7 mouse cellular contexts compared by ENCODE assay signal in genomic region chr6:28422651-28423290, GRCm38 (mm10). TPM values are rescaled to one million over a fixed set of nuclear protein-coding genes. Genes with fewer than 3 reads are reported as not detected.
DNase-seq lines count a peak whose midpoint lies in the region; ATAC-seq lines count a peak whose summit lies in the region.

No protein-coding gene starts in this region.

- no peak for DNase-seq in lung, postnatal 10 days
- no peak for DNase-seq in forebrain, embryonic 10.5 days (ENCODE audit: extremely low spot score, low spot score)
- DNase-seq in limb, embryonic 10.5 days (ENCODE audit: low spot score), result no peak
- no peak for DNase-seq in right cerebral cortex, postnatal 4 days

- WGBS in lung, embryonic 15.5 days, result 62% methylated on average over 15 of the region's 15 CpGs
- 76% methylated on average over 15 of the region's 15 CpGs for WGBS in forebrain, embryonic 10.5 days
- WGBS in limb, embryonic 10.5 days, result 74% methylated on average over 15 of the region's 15 CpGs
- 66% methylated on average over 15 of the region's 15 CpGs for WGBS in stomach, embryonic 15.5 days

- H3K9ac ChIP-seq in lung, embryonic 15.5 days, result no peak overlapping the region
- H3K9ac ChIP-seq in stomach, embryonic 15.5 days, result no peak overlapping the region

- peak overlapping the region; percentile 62 for H3K4me2 ChIP-seq in lung, embryonic 15.5 days
- peak overlapping the region; percentile 42 for H3K4me2 ChIP-seq in stomach, embryonic 15.5 days

- H3K27ac ChIP-seq in lung, embryonic 15.5 days, result peak overlapping the region; percentile 70
- peak overlapping the region; percentile 96; the same call in 1 of the 2 replicates for H3K27ac ChIP-seq in forebrain, embryonic 10.5 days
- H3K27ac ChIP-seq in limb, embryonic 10.5 days, result peak overlapping the region; percentile 95; the same call in 1 of the 2 replicates
- H3K27ac ChIP-seq in stomach, embryonic 15.5 days, result peak overlapping the region; percentile 81; the same call in 1 of the 2 replicates

- peaks cover 34% of the 10 kb centered on the region for H3K4me1 ChIP-seq in lung, embryonic 15.5 days
- H3K4me1 ChIP-seq in forebrain, embryonic 10.5 days, result peaks cover 43% of the 10 kb centered on the region
- H3K4me1 ChIP-seq in limb, embryonic 10.5 days, result peaks cover 36% of the 10 kb centered on the region
- peaks cover 22% of the 10 kb centered on the region for H3K4me1 ChIP-seq in stomach, embryonic 15.5 days

- peak overlapping the region; percentile 92 for H3K4me3 ChIP-seq in lung, embryonic 15.5 days
- peak overlapping the region; percentile 90; the same call in 1 of the 2 replicates for H3K4me3 ChIP-seq in forebrain, embryonic 10.5 days
- H3K4me3 ChIP-seq in limb, embryonic 10.5 days, result peak overlapping the region; percentile 94
- peak overlapping the region; percentile 95 for H3K4me3 ChIP-seq in stomach, embryonic 15.5 days (replicated peaks)

- no peak for ATAC-seq in lung, embryonic 15.5 days (ENCODE audit: borderline replicate concordance, extremely low read depth, low FRiP score, low TSS enrichment)
- ATAC-seq in stomach, embryonic 15.5 days (ENCODE audit: insufficient read depth, low FRiP score, low read depth), result no peak
- ATAC-seq in activated CD4-positive, CD25-positive, alpha-beta regulatory T cell, adult 4 months, result no peak

- H3K27me3 ChIP-seq in lung, embryonic 15.5 days, result no peaks in the 10 kb centered on the region
- no peaks in the 10 kb centered on the region for H3K27me3 ChIP-seq in forebrain, embryonic 10.5 days (ENCODE audit: poor library complexity, severe bottlenecking)
- H3K27me3 ChIP-seq in limb, embryonic 10.5 days (ENCODE audit: low read depth, poor library complexity, severe bottlenecking), result no peaks in the 10 kb centered on the region
- no peaks in the 10 kb centered on the region for H3K27me3 ChIP-seq in stomach, embryonic 15.5 days (replicated peaks)

- peaks cover 30% of the 10 kb centered on the region for H3K36me3 ChIP-seq in lung, embryonic 15.5 days
- peaks cover 43% of the 10 kb centered on the region for H3K36me3 ChIP-seq in forebrain, embryonic 10.5 days (replicated peaks)
- peaks cover 42% of the 10 kb centered on the region for H3K36me3 ChIP-seq in limb, embryonic 10.5 days
- peaks cover 21% of the 10 kb centered on the region for H3K36me3 ChIP-seq in stomach, embryonic 15.5 days

- no peaks in the 10 kb centered on the region for H3K9me3 ChIP-seq in lung, embryonic 15.5 days
- no peaks in the 10 kb centered on the region for H3K9me3 ChIP-seq in forebrain, embryonic 10.5 days
- H3K9me3 ChIP-seq in limb, embryonic 10.5 days (replicated peaks), result no peaks in the 10 kb centered on the region
- H3K9me3 ChIP-seq in stomach, embryonic 15.5 days, result no peaks in the 10 kb centered on the region

RNA-seq across cellular contexts. Expression of gene Arf5, which starts 0.6 kb away (rescaled TPM):
- 373 and 387 TPM in 2 replicates for polyA plus RNA-seq in lung, embryonic 15.5 days (2015; fragmentation: Nextera tagmentation; extraction: Ambion mirVana)
- 269 and 281 TPM in 2 replicates for polyA plus RNA-seq in forebrain, embryonic 10.5 days (2016; fragmentation: Nextera tagmentation; extraction: Ambion mirVana)
- polyA plus RNA-seq in limb, embryonic 10.5 days (2016; fragmentation: Nextera tagmentation; extraction: Ambion mirVana), result 251 and 298 TPM in 2 replicates
- polyA plus RNA-seq in stomach, embryonic 15.5 days (2015; fragmentation: Nextera tagmentation; extraction: Ambion mirVana), result 296 and 340 TPM in 2 replicates
- polyA plus RNA-seq in activated CD4-positive, CD25-positive, alpha-beta regulatory T cell, adult 4 months (2017; shearing (Covaris generic)), result 10 to 100 TPM; 57.7 to 57.8 TPM

RNA-seq across cellular contexts. Expression of gene Fscn3, which starts 4.8 kb away (rescaled TPM):
- not detected in 2 replicates for polyA plus RNA-seq in lung, embryonic 15.5 days (2015; fragmentation: Nextera tagmentation; extraction: Ambion mirVana)
- polyA plus RNA-seq in forebrain, embryonic 10.5 days (2016; fragmentation: Nextera tagmentation; extraction: Ambion mirVana), result 0.14 TPM in 1 of 2 replicates, not detected in the other
- polyA plus RNA-seq in limb, embryonic 10.5 days (2016; fragmentation: Nextera tagmentation; extraction: Ambion mirVana), result not detected in 2 replicates
- not detected in 2 replicates for polyA plus RNA-seq in stomach, embryonic 15.5 days (2015; fragmentation: Nextera tagmentation; extraction: Ambion mirVana)
- not detected for polyA plus RNA-seq in activated CD4-positive, CD25-positive, alpha-beta regulatory T cell, adult 4 months (2017; shearing (Covaris generic))

RNA-seq across cellular contexts. Expression of gene Gcc1, which starts 5.4 kb away (rescaled TPM):
- 10.3 and 12.1 TPM in 2 replicates for polyA plus RNA-seq in lung, embryonic 15.5 days (2015; fragmentation: Nextera tagmentation; extraction: Ambion mirVana)
- polyA plus RNA-seq in forebrain, embryonic 10.5 days (2016; fragmentation: Nextera tagmentation; extraction: Ambion mirVana), result 10.6 and 11.2 TPM in 2 replicates
- polyA plus RNA-seq in limb, embryonic 10.5 days (2016; fragmentation: Nextera tagmentation; extraction: Ambion mirVana), result 8.3 and 10.7 TPM in 2 replicates
- 9.7 and 9.9 TPM in 2 replicates for polyA plus RNA-seq in stomach, embryonic 15.5 days (2015; fragmentation: Nextera tagmentation; extraction: Ambion mirVana)
- polyA plus RNA-seq in activated CD4-positive, CD25-positive, alpha-beta regulatory T cell, adult 4 months (2017; shearing (Covaris generic)), result 1 to 10 TPM; 5.9 to 8.0 TPM

RNA-seq across cellular contexts. Expression of gene Zfp800, which starts 25.0 kb away (rescaled TPM):
- polyA plus RNA-seq in lung, embryonic 15.5 days (2015; fragmentation: Nextera tagmentation; extraction: Ambion mirVana), result 16.5 and 23.3 TPM in 2 replicates
- polyA plus RNA-seq in forebrain, embryonic 10.5 days (2016; fragmentation: Nextera tagmentation; extraction: Ambion mirVana), result 22.0 and 22.8 TPM in 2 replicates
- polyA plus RNA-seq in limb, embryonic 10.5 days (2016; fragmentation: Nextera tagmentation; extraction: Ambion mirVana), result 10.5 and 12.2 TPM in 2 replicates
- polyA plus RNA-seq in stomach, embryonic 15.5 days (2015; fragmentation: Nextera tagmentation; extraction: Ambion mirVana), result 22.6 and 27.6 TPM in 2 replicates
- 10 to 100 TPM; 25.2 to 29.9 TPM for polyA plus RNA-seq in activated CD4-positive, CD25-positive, alpha-beta regulatory T cell, adult 4 months (2017; shearing (Covaris generic))

RNA-seq across cellular contexts. Expression of gene Pax4, which starts 26.4 kb away (rescaled TPM):
- not detected in 2 replicates for polyA plus RNA-seq in lung, embryonic 15.5 days (2015; fragmentation: Nextera tagmentation; extraction: Ambion mirVana)
- polyA plus RNA-seq in forebrain, embryonic 10.5 days (2016; fragmentation: Nextera tagmentation; extraction: Ambion mirVana), result 0.12 TPM in 1 of 2 replicates, not detected in the other
- polyA plus RNA-seq in limb, embryonic 10.5 days (2016; fragmentation: Nextera tagmentation; extraction: Ambion mirVana), result not detected in 2 replicates
- 1.6 and 2.5 TPM in 2 replicates for polyA plus RNA-seq in stomach, embryonic 15.5 days (2015; fragmentation: Nextera tagmentation; extraction: Ambion mirVana)
- polyA plus RNA-seq in activated CD4-positive, CD25-positive, alpha-beta regulatory T cell, adult 4 months (2017; shearing (Covaris generic)), result not detected
